Mouse (Mus musculus) heart, embryonic 11.5 days (tissue): Measurements from ENCODE around the gene Troap. TPM values are rescaled to one million over a fixed set of nuclear protein-coding genes. Genes with fewer than 3 reads are reported as not detected.

Experiments
- ATAC-seq: fragments of 200-750 bp; cut with Nextera tagmentation; replicated peaks from 2 replicates; pipeline ENCODE4 v1.8.0; 2017; ENCODE audit warnings: moderate library complexity; ENCODE audit not compliant: insufficient number of reproducible peaks, low FRiP score, low TSS enrichment
- H3K27ac ChIP-seq: fragments of 300-500 bp; sonication (generic); 2 replicates; pipeline ENCODE4 v1.5.1; 2014; ENCODE audit warnings: mild to moderate bottlenecking, low read depth, low read length
- H3K27me3 ChIP-seq: fragments of 300-500 bp; sonication (generic); 2 replicates; pipeline ENCODE4 v1.6.1; 2014; ENCODE audit warnings: mild to moderate bottlenecking, low read length, mixed read lengths; ENCODE audit not compliant: control insufficient read depth, insufficient read depth
- H3K36me3 ChIP-seq: fragments of 300-500 bp; sonication (generic); 2 replicates; pipeline ENCODE4 v1.6.1; 2014; ENCODE audit warnings: mild to moderate bottlenecking, low read length, moderate library complexity, mixed read lengths; ENCODE audit not compliant: control insufficient read depth, insufficient read depth
- H3K4me1 ChIP-seq: fragments of 300-500 bp; sonication (generic); 2 replicates; pipeline ENCODE4 v1.6.1; 2014; ENCODE audit warnings: low read length; ENCODE audit not compliant: control insufficient read depth, insufficient read depth
- H3K4me2 ChIP-seq: fragments of 300-500 bp; sonication (generic); 2 replicates; pipeline ENCODE4 v1.6.1; 2014; ENCODE audit warnings: mild to moderate bottlenecking, moderate library complexity
- H3K4me3 ChIP-seq: fragments of 300-500 bp; sonication (generic); 2 replicates; pipeline ENCODE4 v1.5.1; 2014; ENCODE audit warnings: low read depth, low read length
- H3K9ac ChIP-seq: fragments of 300-500 bp; sonication (generic); 2 replicates; pipeline ENCODE4 v1.6.1; 2014; ENCODE audit warnings: mild to moderate bottlenecking, low read depth, low read length, moderate library complexity
- H3K9me3 ChIP-seq: fragments of 300-500 bp; sonication (generic); replicated peaks from 2 replicates; pipeline ENCODE4 v1.6.1; 2016; ENCODE audit warnings: low read length; ENCODE audit not compliant: control insufficient read depth
- WGBS: fragments of 180-500 bp; shearing (Covaris S2); extraction: QIAGEN DNeasy Blood & Tissue Kit; methylation state at CpG from one replicate; pipeline ENCODE4 v1.1.7; 2014; ENCODE audit not compliant: insufficient replicate concordance; 5-methylcytosine and 5-hydroxymethylcytosine counted together
- polyA plus RNA-seq: library from polyadenylated mRNA; unstranded; fragments of >200 nt; fragmentation: Nextera tagmentation; extraction: Ambion mirVana; gene quantifications from 2 replicates; pipeline ENCODE4 v1.2.1, GENCODE M21; 2014

Troap gene
- polyA plus RNA-seq, 1 experiment from 2014 or later = 22.0 TPM

- Histone ChIP-seq H3K4me3 (peak within 1 kb of the TSS; percentile 36), H3K27me3 (peaks cover 92% of the 10 kb centered on the region), H3K4me2 (peak within 1 kb of the TSS; percentile 62), H3K9ac (0 out of 2 replicates have a peak within 1 kb of the TSS, but pooled peaks have one; percentile 34), H3K4me1 (peaks cover 19% of the 10 kb centered on the region), H3K36me3 (peaks cover 3% of the 10 kb centered on the region; the same call in 1 of the 2 replicates), H3K27ac (no peak within 1 kb of the TSS), H3K9me3 (no peaks in the 10 kb centered on the region)
- ATAC-seq = no peak
- 8% methylated on average over 60 of the region's 60 CpGs for WGBS
These were observed 13.1 kb downstream of the Troap start, which contains the start of gene C1ql4 for GRCm38 (mm10) chr15:99087253-99088075. Gene C1ql4 (minus strand): TSS chr15:99087817.

- WGBS = under 1% methylated on average over 27 of the region's 27 CpGs
- Histone ChIP-seq H3K27me3 (peaks cover 97% of the 10 kb centered on the region), H3K9me3 (no peaks in the 10 kb centered on the region), H3K36me3 (no peaks in the 10 kb centered on the region), H3K4me1 (peaks cover 19% of the 10 kb centered on the region), H3K4me2 (peak overlapping the region; percentile 62), H3K4me3 (peak overlapping the region; percentile 36), H3K9ac (0 out of 2 replicates have a peak overlapping the region, but pooled peaks have one; percentile 34), H3K27ac (no peak overlapping the region)
- ATAC-seq = peak; percentile 51; the same call in 1 of the 2 replicates
These were observed 13.9 kb downstream of the Troap start for GRCm38 (mm10) chr15:99088292-99088691.

DNA sequence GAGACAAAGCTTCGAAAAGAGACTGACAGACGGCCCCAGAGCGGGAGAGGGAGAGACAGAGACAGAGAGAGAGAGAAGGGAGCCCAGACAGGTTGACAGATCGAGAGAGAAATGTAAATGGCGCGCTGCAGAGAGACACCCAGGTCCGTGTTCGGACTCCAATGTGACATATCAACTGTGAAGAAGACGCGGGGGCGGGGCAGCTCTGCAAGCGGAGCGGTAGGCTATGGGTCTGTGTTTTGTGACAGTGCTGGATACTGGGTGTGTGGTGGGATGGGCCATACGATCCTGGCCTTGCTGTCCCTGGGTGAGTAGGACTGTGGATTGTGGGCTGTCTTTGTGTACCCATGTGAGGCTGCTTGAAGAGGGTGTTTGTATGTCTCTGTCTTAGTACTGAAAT lies 14.7 kb downstream of the Troap start:
- no peak for ATAC-seq
- Histone ChIP-seq H3K4me3 (peak overlapping the region; percentile 27), H3K27me3 (peaks cover 97% of the 10 kb centered on the region), H3K9me3 (no peaks in the 10 kb centered on the region), H3K4me1 (peaks cover 18% of the 10 kb centered on the region), H3K36me3 (no peaks in the 10 kb centered on the region), H3K9ac (no peak overlapping the region), H3K27ac (no peak overlapping the region), H3K4me2 (peak overlapping the region; percentile 62)
- 11% methylated on average over 14 of the region's 14 CpGs for WGBS

DNA sequence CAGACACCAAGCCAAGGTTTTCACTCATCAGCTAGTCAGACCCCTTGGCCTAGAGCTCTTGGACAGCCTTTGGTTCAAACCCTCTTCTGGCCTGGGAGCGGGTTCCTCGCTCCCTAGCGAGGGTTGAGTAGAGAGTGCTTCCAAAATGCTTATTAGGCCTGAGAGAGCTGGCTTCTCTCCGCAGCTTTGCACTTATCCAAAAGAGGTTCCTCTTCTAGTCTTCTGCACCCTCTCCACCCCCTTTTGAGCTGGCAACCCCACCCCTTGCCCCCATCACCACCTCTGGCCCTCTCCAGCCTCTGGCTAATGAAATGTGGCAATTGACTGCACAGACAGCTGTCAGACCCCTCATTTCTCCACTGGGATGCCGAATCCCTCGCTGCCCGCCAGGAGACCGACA lies 18.5 kb downstream of the Troap start, which contains the start of gene Dnajc22:
TSS of gene Dnajc22 (plus strand) at position 301 of the 400 bp plus-strand sequence.
- peak within 1 kb of the TSS; percentile 6; the same call in 1 of the 2 replicates for H3K9ac ChIP-seq
- peaks cover 24% of the 10 kb centered on the region for H3K4me1 ChIP-seq
- peak within 1 kb of the TSS; percentile 45 for H3K4me3 ChIP-seq
- H3K27ac ChIP-seq = no peak within 1 kb of the TSS
- H3K9me3 ChIP-seq = no peaks in the 10 kb centered on the region
- ATAC-seq = no peak
- peak within 1 kb of the TSS; percentile 70 for H3K4me2 ChIP-seq
- 23% methylated on average over 8 of the region's 8 CpGs for WGBS
- H3K27me3 ChIP-seq = peaks cover 94% of the 10 kb centered on the region
- H3K36me3 ChIP-seq = no peaks in the 10 kb centered on the region

- Histone ChIP-seq H3K36me3 (no peaks in the 10 kb centered on the region), H3K27me3 (peaks cover 94% of the 10 kb centered on the region), H3K9ac (peak overlapping the region; percentile 6; the same call in 1 of the 2 replicates), H3K4me3 (peak overlapping the region; percentile 45), H3K4me1 (peaks cover 22% of the 10 kb centered on the region), H3K9me3 (no peaks in the 10 kb centered on the region), H3K27ac (no peak overlapping the region), H3K4me2 (peak overlapping the region; percentile 70)
- ATAC-seq = no peak
- WGBS = under 1% methylated on average over 56 of the region's 56 CpGs
These were observed 19.2 kb downstream of the Troap start for GRCm38 (mm10) chr15:99093291-99094258.

- Histone ChIP-seq H3K4me1 (peaks cover 18% of the 10 kb centered on the region), H3K4me3 (0 out of 2 replicates have a peak overlapping the region, but pooled peaks have one; percentile 14), H3K36me3 (no peaks in the 10 kb centered on the region), H3K9me3 (no peaks in the 10 kb centered on the region), H3K27me3 (peaks cover 89% of the 10 kb centered on the region), H3K4me2 (peak overlapping the region; percentile 16), H3K9ac (no peak overlapping the region), H3K27ac (no peak overlapping the region)
- WGBS = 2% methylated on average over 27 of the region's 27 CpGs
- 0 out of 2 replicates have a peak, but pooled peaks have one; percentile 24 for ATAC-seq
These were observed 20.4 kb downstream of the Troap start for GRCm38 (mm10) chr15:99094631-99095270.

DNA sequence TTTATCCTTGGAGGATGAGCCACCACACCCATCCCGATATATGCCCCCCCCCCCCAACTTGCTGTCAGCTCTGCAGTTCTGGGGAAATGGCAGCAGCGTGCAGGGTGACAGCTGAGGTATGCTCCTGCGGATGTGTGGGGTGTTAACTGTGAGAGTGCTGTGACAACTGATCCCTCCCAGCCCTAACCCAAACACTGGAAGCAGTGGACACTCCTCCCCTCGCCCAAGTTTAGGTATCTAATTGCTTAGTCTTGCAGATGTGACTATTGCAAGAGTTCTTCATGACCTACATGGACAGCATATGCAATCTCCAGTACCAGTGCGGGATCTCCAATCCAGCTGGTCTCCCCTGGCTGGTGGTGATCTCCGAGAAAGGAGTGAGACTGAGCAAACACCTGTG lies 21.0 kb downstream of the Troap start:
- ATAC-seq = no peak
- 0 out of 2 replicates have a peak overlapping the region, but pooled peaks have one; percentile 14 for H3K4me3 ChIP-seq
- WGBS = 5% methylated on average over 6 of the region's 6 CpGs

More for the DNA sequence above, 21.0 kb downstream of the Troap start:
- Histone ChIP-seq H3K9me3 (no peaks in the 10 kb centered on the region), H3K4me1 (peaks cover 18% of the 10 kb centered on the region), H3K27ac (no peak overlapping the region), H3K4me2 (no peak overlapping the region), H3K27me3 (peaks cover 83% of the 10 kb centered on the region), H3K36me3 (no peaks in the 10 kb centered on the region), H3K9ac (no peak overlapping the region)
